Mouse (Mus musculus) lung, postnatal 0 days (tissue): ENCODE data around the gene P2rx2.

Source experiments
- CTCF ChIP-seq: IDR thresholded peaks from 2 replicates; pipeline ENCODE4 v1.5.1; 2016; ENCODE audit warnings: antibody characterized with exemption, mild to moderate bottlenecking
- EP300 ChIP-seq: IDR thresholded peaks from 2 replicates; pipeline ENCODE4 v1.6.1; 2016; ENCODE audit warnings: antibody characterized with exemption, mild to moderate bottlenecking, control low read depth

- no peak for TF ChIP-seq CTCF
- TF ChIP-seq EP300, result no peak
Measured at GRCm38 (mm10) chr5:110384491-110384890, 41.5 kb upstream of the P2rx2 start.
